Mouse (Mus musculus): ENCODE results near the gene Ttc28. TPM values are rescaled to one million over a fixed set of nuclear protein-coding genes. Genes with fewer than 3 reads are reported as not detected.

Ttc28 gene
- total RNA-seq, 4 experiments from 2014 or later, result 11.0 to 17.2 (median 12.3) TPM

DNA sequence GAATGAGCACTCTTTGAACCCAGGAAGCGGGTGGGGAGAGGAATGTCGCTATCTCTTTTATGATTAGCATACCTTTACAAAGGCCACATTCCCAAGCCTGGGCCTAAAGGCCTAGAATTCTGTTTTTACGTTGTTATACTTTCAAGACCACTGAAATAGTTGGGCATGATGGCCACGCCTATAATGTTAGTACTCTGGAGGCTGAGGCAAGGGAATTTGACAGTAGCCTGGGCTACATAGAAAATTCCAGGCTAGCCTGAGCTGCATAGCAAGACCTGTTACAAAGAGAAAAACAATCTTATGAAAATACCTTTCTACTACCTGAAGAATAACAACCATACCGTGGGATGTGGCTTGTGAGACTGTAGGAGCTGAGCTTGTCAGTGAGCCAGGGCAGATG lies 248.2 kb downstream of the Ttc28 start:
- no peak for DNase-seq (ENCODE audit: low spot score)

DNA sequence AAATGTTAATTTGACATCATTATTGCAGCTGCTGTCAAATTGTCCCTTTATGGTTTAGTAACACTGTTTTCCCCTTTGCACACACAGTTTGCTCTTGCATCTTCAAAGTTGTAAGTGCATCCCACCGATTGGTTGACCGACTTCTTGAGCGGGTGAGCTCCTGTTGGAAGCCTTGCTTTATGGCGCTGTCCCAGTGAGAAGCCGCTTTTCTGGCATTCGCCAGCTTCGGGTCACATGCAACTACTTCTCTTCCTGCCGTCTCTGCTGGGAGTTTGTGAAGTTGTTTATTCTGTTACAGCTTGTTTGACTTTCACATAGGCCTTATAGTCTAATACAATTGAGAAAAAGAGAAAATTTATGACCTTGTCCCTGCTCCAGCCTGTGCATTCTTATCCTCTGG lies 250.5 kb downstream of the Ttc28 start:
- no peak for DNase-seq (ENCODE audit: low spot score)

GRCm38 (mm10) chr5:111131561-111131960 lies 252.0 kb downstream of the Ttc28 start:
- no peak for DNase-seq (ENCODE audit: low spot score)

DNA sequence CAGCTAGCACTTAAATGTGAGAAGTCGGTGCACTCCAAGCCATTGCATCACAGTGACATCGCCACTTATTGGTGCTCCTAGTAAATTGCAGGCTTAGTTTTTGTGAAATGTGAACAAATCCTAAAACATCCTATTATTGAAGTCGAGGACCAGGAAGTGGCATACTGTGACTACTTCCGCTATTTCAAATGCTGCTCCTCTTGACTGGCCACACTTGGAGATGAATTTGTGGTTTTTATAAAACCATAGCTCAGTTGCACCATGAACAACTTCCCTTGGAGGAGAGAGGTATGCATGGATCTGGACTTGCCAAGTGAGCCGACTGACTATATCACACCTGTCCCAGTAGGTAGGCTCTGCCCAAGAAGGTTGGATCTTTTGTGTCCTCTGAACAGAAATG lies 253.5 kb downstream of the Ttc28 start:
- no peak for DNase-seq (ENCODE audit: low spot score)

- no peak for DNase-seq (ENCODE audit: low spot score)
Observed at GRCm38 (mm10) chr5:111133754-111134153, 254.2 kb downstream of the Ttc28 start.

- DNase-seq (ENCODE audit: low spot score), result no peak
Observed at GRCm38 (mm10) chr5:111137283-111137682, 257.7 kb downstream of the Ttc28 start.

DNA sequence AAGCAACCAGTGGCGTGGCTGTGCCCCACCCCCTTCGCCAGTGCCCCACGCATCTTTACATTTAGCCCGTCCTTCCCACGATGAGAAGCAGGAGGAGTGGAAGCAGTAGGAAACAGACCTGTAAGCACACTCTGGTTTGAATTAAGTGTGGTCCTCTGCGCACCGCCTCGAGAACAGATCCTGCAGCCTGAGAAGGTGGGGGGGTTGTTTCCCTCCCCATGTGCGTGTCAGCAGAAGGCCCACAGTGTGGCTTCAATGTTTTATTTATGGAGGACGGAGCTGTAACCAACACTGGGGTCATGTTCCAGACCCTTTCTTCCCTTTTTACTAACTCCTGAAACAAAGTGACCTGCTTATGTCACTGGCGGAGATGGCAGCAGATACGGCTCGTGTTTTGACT lies 258.1 kb downstream of the Ttc28 start:
- no peak for DNase-seq (ENCODE audit: low spot score)

GRCm38 (mm10) chr5:111138239-111138833 lies 258.7 kb downstream of the Ttc28 start:
- no peak for DNase-seq (ENCODE audit: low spot score)

- DNase-seq (ENCODE audit: low spot score), result no peak
Observed at GRCm38 (mm10) chr5:111138927-111139565, 259.4 kb downstream of the Ttc28 start.

DNA sequence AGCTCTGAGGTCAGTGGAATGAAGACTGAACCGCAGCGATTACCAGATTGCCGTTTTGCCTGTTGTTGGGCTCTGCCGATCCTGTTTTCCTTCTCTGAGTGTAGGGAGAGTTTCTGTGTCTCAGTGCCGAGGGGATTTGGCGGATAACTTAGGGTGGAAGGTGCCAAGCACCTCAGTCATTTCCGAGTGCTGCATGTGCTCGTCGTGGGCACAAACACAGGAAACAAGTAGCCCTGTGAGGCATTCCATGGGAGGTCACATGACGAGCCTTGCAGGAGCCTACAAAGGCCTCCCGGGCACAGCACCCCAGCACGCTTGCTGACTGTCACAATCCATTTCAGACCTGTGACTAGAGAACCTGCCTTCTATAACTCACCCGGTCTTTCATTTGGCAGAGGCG lies 260.0 kb downstream of the Ttc28 start:
- no peak for DNase-seq (ENCODE audit: low spot score)

- DNase-seq (ENCODE audit: low spot score), result no peak
Observed at GRCm38 (mm10) chr5:111141139-111141885, 261.7 kb downstream of the Ttc28 start.

GRCm38 (mm10) chr5:111142837-111143236 lies 263.2 kb downstream of the Ttc28 start:
- DNase-seq (ENCODE audit: low spot score), result no peak

DNA sequence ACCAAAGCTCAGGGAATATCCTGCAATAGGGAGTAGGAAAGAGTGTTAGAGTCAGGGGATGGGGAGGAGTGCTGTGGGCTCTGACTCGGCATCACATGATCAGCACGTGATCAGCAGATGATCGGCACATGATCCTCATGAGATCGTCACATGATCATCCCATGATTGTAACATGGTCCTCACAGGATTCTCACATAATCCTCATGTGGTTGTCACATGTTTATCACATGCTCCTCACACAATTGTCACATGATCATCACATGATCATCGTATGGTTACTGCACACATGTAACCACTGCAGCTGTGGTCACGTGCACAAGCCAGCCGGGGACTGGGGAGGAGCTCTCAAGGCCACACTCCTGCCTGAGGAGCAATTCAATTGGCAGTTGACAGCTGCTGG lies 264.8 kb downstream of the Ttc28 start:
- DNase-seq (ENCODE audit: low spot score), result no peak

- no peak for DNase-seq (ENCODE audit: low spot score)
Observed at GRCm38 (mm10) chr5:111150581-111150980, 271.0 kb downstream of the Ttc28 start.

DNA sequence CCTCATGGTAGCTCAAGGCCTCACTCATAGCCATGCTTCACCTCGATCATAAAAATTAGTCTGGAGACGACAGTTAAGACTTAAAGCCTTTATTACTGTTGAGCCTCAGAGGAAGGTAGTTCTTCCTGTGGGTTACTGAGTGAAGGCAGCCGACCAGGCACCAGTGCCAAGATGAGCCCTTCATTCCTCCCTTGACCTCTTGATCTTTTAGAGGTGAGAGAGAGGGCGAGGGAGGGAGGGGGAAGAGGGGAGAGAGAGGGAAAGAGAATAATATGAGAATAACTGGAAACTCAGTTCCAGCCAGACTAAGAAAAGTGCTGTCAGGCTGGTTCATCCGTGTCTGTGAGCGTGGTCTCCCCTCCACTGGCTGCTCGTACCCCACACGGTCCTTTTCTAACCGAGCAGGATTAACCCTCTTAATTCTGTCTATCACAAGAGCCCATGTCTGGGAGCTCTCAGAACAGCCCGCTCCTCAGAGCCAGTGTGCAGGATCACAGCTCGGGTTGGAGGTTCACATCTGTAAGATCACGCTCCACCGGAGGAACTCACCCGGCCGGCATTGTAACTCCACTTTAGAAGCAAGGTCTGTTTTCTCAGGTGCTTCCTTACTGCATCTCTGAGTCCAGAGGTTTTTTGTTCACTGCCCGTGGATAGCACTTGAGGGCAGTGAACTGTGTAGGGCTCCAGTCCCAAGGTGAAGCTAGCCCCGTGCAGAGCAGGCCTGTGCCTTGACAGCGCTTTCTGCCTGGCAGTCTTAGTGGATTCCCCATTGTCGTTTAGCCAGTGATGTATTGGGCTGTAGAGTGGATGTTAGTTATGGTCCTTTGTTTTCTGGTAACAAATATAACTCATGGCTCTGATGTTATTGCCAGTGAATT lies 272.5 kb downstream of the Ttc28 start:
- DNase-seq (ENCODE audit: low spot score), result no peak

DNA sequence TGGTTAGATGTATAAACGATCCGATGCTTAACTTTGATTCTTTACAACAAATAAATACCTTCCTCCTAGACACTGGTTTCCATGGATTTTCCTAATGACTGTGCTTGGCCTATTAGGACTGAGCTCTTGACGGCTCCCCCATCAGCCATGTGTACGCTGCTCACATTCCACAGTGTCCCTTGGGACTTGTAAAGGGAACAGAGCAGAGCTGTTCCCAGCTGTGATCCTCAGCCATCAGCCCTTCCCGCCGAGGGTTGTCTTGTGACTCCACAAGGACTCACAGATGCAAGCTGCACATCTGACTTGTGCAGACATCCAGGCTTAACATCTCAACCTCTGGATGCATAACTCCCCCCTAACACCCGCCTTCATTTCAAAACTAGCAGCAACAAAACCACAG lies 275.0 kb downstream of the Ttc28 start:
- peak; percentile 73 for DNase-seq (ENCODE audit: low spot score)

GRCm38 (mm10) chr5:111155271-111155670 lies 275.7 kb downstream of the Ttc28 start:
- no peak for DNase-seq (ENCODE audit: low spot score)

- DNase-seq (ENCODE audit: low spot score), result no peak
Observed at GRCm38 (mm10) chr5:111155928-111156327, 276.3 kb downstream of the Ttc28 start.

DNA sequence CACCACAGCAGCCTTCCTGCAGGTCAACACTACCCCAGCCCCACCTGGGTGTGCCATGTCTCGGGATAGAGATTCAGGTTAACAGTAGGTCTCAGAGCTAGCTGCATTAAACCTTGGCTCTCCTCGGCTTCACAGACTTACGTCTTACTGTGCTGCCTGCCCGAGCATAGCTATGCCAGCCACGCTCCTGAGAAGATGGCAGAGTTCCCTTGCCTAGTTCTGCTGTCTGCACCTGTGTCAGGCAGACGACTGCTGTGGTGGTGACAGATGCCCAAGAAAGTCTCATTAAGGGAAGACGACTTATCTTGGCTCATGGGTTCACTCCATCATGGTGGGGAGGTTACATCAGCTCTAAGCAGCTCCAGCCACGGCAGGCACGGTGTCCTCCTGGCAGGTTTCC lies 278.7 kb downstream of the Ttc28 start:
- no peak for DNase-seq (ENCODE audit: low spot score)

- DNase-seq (ENCODE audit: low spot score), result no peak
Observed at GRCm38 (mm10) chr5:111159628-111160321, 280.2 kb downstream of the Ttc28 start.

- DNase-seq (ENCODE audit: low spot score), result no peak
Observed at GRCm38 (mm10) chr5:111161146-111161930, 281.7 kb downstream of the Ttc28 start.

Measured in heart, adult 8-10 months (tissue).